Mouse (Mus musculus) lung, postnatal 0 days (tissue): ENCODE data around the gene Rbfox1.

ENCODE experiments used
- CTCF ChIP-seq: IDR thresholded peaks from 2 replicates; pipeline ENCODE4 v1.5.1; 2016; ENCODE audit warnings: antibody characterized with exemption, mild to moderate bottlenecking
- EP300 ChIP-seq: IDR thresholded peaks from 2 replicates; pipeline ENCODE4 v1.6.1; 2016; ENCODE audit warnings: antibody characterized with exemption, mild to moderate bottlenecking, control low read depth

GRCm38 (mm10) chr16:6310744-6311678, 425.9 kb downstream of the Rbfox1 start:
- TF ChIP-seq CTCF, result no peak
- no peak for TF ChIP-seq EP300
